Mouse (Mus musculus) layer of hippocampus, postnatal 25 days (tissue): Measurements from ENCODE around the gene Lama5. TPM values are rescaled to one million over a fixed set of nuclear protein-coding genes. Genes with fewer than 3 reads are reported as not detected.

Experiments used
- DNase-seq, 2 experiments: peaks; one replicate each; pipeline ENCODE4 v3.0.0; 2022; ENCODE audit warnings: mixed read lengths in 2 of 2, low spot score in 1 of 2; ENCODE audit errors: extremely low spot score in 1 of 2
- total RNA-seq, 2 experiments: library from RNA; stranded (reverse); gene quantifications; 2 replicates each; pipeline ENCODE4 v1.2.3; 2021

Gene Lama5
- total RNA-seq, 2 experiments from 2014 or later: 5.7 to 10.2 TPM

DNA sequence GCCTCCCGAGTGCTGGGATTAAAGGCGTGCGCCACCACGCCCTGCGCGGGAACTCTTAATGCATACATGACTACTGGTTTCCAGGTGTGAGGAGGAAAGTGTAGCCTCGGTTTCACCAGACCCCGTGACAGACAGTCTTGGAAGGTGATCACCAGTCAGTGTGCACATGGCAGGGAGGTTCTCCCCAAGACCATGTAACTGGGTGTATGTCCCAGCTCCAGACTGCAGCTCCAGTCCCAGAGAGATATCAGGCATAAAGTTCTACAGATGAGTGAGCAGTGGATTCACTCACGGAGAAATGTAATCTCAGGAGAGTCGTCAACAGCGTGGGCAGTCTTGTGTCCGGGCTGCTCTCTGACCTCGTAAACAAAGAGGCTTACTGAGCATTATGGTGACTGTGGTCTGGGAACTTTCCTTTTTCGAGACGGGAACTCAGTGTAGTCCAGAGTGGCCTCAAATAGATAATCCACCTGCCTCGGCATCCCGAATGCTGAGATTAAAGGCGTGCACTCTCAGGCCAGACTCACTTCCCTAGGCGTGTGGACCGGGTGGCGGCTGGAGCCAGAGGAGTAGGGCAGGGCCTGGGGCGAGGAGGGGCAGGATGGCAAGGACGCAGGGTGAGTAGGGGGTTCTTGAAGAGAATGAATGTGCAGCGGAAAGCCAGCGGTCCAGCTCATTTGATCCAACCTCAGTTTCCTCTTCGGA lies 30.8 kb upstream of the Lama5 start:
- no peak for DNase-seq

DNA sequence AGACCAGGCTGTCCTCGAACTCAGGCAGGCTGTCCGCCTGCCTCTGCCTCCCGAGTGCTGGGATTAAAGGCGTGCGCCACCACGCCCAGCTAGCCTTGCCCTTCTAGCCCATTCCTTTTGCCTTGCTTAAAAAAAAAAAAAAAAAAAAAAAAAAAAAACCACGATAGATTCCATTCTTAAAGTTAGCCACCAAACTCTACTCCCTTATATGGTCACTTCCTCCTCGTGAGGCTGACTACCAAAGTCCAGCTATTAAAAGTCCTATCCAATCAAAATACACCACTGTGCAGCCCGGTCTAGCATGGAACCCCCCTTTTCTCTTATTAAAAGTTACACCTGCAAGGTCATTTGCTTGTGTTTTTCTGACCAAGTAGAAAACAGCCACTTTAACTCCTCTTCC lies 30.0 kb upstream of the Lama5 start:
- DNase-seq: no peak

- DNase-seq: no peak
Measured at GRCm38 (mm10) chr2:180254436-180255209, 29.0 kb upstream of the Lama5 start.

DNA sequence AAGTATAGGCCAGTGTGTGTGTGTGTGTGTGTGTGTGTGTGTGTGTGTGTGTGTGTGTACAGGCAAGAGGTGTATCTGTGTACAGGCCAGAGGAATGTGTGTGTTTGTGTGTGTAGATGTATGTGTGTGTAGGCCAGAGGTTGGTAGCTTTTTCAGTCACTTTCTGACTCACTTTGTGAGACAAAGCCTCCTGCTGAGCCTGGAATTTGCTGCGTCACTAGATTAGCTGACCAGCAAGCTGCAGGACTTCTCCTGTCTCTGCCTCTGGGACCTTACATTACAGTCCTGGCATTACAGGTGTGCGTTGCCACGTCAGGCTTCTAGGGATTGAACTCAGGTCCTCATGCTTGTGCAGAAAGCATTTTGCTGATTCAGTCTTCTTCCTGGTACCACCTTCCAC lies 26.2 kb upstream of the Lama5 start:
- no peak for DNase-seq

GRCm38 (mm10) chr2:180250930-180251611 lies 25.4 kb upstream of the Lama5 start:
- DNase-seq: peak; percentile 57 to 81

DNA sequence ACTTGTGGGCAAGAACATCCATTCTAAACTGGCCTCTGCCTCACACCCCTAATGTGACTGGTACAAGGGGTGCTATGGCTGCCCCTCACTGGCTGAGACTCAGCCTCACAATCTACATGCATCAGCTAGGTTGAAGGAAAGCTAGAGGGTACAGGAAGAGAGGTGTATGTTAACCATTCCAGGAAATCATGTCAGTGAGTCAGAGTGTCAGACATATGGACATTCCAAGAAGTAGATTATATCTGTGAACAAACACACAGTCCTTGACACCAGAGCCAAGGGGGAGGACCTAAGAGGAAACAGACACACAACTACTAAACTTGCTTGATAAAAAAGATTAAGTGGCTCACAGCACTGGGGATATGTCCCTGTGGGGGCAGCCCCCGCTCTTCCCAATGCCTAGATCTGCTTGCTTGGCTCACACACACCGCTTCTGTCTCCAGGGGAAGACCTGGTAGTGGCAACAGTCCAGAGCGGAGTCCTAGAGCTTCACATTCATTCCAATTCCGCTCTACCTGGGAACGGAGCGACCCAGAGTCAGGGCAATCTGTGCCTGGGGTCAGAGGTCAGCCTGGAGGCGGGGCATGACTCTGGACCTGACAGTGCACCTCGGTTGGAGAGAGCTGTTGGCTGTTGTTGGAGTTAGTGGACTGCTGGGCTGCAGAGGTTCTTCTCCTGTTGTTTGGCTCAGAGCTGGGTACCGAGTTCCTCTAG lies 23.4 kb upstream of the Lama5 start:
- DNase-seq: no peak

- no peak for DNase-seq
Measured at GRCm38 (mm10) chr2:180247916-180248315, 22.3 kb upstream of the Lama5 start.

DNA sequence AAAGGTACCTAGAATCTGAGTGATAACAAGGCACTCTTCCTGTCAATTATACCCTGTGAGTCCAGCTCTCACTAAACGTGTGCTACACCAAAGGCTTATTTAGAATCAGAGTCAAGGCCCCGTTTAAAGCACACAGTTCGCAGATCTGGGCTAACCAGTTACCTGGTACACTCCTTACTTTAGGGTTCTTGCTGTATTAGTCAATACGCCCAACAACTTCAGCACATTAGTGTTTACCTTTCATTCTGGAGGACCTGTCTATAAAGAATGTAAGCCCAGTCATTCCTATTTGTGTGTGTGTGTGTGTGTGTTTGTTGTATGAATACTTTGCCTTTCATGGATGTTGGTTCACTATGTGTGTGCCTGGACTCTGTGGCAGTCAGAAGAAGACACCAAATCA lies 17.4 kb upstream of the Lama5 start:
- DNase-seq: no peak

DNA sequence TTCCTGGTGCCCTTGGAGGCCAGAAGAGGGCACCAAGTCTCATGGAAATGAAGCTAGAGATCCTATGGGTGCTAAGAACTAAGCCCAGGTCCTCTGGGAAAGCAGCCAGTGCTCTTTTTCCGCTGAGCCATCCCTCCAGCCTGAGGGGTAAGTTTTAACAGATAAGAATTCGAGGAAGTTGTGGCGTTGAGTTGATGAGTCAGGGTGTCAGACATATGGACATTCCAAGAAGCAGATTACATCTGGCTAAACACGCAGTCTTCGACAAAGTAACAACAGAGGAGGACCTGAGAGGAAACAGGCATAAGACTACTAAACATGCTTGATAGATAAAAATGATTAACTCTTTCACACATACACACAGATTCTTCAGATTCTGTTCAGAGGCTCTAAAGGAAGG lies 12.9 kb upstream of the Lama5 start:
- no peak for DNase-seq

GRCm38 (mm10) chr2:180237601-180238345 lies 12.1 kb upstream of the Lama5 start:
- DNase-seq: no peak

DNA sequence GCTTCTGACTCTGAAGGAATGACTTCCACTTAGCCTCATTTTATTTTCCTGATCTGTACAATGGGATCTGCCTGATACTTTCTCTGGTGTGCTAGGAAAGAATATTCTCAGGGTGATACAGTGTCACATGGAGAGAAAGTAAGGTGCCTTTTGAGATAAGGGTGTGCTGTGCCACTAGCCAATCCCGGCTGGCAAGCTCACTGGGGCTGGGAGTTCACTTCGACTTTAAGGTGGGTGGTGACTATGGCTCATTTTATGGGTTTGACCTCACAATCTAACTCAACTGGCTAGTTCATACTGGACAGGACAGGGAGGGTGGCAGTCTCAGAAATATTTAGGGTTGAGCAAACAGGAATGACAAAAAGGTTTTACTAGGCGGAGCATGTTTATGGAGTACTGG lies 11.3 kb upstream of the Lama5 start:
- DNase-seq: no peak

DNA sequence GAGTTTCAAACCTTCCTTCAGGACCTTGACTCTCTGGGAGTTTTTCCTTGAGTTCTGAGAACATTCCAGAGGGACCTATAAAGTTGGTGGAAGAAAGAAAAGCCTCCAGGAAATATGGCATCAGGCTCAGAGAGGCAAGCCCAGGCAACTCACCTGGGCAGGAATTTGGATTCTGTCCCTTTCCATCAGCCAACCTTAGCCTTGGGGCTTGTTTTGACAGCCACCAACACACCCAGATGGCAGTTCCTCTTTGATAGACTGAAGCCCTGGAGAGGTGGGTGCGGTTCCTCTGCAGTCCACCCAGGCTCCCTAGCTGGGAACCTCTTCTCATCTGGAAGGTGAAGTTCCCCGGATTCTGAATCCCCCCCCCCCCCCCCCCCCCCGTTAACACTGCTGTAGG lies 10.8 kb upstream of the Lama5 start:
- no peak for DNase-seq

DNA sequence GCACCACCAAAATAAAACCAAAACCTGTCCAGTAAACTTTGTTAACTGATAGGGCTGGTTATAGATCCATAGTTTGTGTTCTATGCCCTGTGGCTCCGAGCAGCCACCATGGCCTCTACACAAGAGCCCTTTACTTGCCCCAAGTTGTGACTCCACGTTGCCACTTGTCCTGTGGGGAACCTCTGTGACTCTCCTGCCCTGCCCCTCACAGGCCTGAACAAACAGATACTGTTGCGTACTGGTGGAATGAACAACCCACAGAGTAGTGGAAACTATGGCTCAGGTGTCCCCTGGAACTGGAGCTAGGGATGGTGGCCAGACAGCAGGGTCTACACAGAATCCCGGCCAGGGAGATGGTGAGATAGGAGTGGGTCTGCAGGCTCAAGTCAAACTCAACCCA lies 10.1 kb upstream of the Lama5 start:
- no peak for DNase-seq

GRCm38 (mm10) chr2:180234980-180235379 lies 9.3 kb upstream of the Lama5 start:
- no peak for DNase-seq

- DNase-seq: no peak
Measured at GRCm38 (mm10) chr2:180234353-180234752, 8.7 kb upstream of the Lama5 start.

DNA sequence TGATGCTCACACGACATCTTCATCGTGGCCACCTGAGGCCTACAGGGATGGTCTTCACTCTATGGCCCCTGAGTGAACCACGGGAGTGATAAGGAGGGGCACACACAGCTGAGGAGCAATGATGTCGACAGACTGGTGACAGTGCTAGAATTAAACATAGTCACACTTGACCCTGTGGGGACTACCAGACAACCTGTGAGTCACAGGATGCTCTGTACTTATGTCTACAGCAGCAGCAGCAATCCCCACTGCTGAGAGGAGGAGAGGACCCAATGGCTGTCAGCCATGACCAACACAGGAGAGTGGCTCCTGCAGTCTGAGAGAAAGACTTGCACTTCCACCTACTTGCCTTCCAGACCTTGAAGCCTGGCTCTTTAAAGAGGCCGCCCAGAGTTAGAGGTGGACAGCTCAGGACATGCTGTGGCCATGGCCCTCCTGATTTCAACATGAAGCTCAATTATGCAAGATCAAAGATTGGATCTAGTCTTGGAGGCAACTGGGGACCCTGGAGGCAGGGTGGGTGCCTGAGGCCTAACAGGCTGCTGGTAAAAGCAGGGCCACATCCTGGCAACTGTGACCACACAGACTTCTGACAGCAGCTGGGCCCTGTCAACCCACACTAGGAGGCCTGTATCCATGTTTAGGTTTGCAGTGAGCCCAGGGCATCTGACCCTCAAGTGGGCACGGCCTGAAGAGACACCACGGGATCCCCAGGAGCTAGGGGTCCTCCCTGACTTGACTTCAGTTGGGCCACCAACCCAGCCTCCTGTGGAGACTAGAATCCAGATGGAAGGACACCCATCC lies 7.6 kb upstream of the Lama5 start:
- no peak for DNase-seq

DNA sequence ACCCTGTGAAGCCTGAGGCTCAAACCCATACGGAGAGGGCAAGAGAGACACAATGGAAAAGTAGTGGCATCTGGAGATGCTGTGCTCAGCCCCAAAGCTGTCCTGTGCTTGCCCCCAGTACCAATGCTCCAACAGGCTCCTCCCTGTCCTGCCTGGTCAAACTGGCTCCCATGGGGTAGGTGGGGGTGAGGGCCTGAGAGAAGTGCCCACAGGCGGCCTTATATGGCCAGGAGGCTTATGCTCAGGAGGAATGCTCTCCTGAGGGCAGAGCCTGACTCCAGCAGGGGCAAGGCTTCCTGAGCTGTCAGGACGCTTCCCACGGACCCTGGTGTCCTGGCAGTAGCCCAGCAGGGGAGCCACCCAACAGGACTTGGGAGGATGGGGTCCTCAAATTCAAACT lies 4.8 kb upstream of the Lama5 start:
- DNase-seq: no peak

GRCm38 (mm10) chr2:180229129-180229528 lies 3.5 kb upstream of the Lama5 start:
- DNase-seq: no peak

- DNase-seq: no peak
Measured at GRCm38 (mm10) chr2:180228592-180228991, 2.9 kb upstream of the Lama5 start.
